Mouse (Mus musculus) brain, adult 10 weeks (tissue): ENCODE measurements around the gene Alox12b. TPM values are rescaled to one million over a fixed set of nuclear protein-coding genes. Genes with fewer than 3 reads are reported as not detected.

ENCODE experiments used
- polyA plus RNA-seq: library from polyadenylated mRNA; stranded (reverse); fragments of 350-450 nt; fragmentation: Illumina TruSeq; extraction: RNeasy Lipid Tissue Mini Kit (QIAGEN cat#74804); gene quantifications from one replicate; pipeline ENCODE4 v1.2.3, GENCODE M21; 2015; ENCODE audit warnings: low read depth, low replicate concordance

Gene Alox12b
- polyA plus RNA-seq, result 4.0 TPM

DNA sequence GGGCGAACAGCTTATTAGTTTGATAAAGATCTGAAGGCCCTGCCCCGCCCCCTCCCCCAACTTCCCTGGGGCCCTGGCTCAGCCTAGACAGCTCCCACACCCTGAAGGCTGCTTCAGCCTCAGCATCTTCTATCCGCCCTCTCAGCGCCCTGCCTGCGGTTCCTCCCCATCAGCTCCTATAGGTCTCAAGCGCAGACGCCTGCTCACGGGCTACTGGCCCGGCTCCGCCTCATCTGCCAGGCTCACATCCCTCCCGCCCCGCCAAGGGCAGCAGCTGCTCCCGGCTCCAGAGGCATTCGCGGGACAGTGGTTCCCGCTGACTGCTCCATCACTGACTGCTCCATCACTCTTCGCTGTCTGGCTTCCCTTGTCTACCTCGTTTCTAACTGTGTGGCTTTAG is at the start of gene Alox12b:
TSS of gene Alox12b (plus strand) at position 190 of the 400 bp plus-strand sequence.

DNA sequence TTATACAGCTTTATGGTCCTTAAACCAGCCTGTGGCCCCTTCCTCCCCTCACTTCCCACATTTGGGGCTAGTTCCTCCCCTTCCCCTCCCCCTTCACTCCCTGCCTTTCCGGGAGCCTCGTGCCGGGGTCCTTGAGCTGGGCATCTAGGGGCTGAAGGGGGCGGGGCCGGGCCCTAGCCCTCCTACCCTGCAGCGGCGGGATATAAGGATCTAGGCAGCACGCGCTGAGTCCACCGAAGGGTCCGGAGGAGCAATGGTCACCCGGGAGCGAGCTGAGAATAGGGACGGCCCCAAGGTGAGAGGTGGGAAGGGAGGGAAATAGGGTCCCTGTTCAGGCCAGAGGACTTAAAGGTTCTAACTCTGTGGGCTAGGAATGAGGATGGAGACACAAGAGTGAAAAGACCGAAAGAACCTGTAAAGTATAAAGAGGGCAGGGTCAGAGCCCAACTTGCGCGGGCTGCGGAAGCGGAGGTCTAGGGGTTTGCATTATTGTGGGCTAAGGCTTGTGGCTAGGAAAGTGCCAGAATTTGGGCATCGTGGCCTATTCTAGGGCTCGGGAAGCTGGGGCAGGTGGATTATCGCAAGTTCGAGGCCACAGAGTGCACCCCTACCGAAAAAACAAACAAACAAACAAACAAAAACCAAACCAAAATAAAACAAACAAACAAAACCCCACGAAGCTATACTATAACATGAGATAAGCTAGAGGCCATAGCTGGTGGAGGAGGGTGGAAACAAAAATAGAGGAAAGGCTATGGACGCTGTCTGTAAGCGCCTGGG is 36.4 kb upstream of the Alox12b start, which contains the start of gene Hes7:
TSS of gene Hes7 (plus strand) at position 184 of the 780 bp plus-strand sequence.

DNA sequence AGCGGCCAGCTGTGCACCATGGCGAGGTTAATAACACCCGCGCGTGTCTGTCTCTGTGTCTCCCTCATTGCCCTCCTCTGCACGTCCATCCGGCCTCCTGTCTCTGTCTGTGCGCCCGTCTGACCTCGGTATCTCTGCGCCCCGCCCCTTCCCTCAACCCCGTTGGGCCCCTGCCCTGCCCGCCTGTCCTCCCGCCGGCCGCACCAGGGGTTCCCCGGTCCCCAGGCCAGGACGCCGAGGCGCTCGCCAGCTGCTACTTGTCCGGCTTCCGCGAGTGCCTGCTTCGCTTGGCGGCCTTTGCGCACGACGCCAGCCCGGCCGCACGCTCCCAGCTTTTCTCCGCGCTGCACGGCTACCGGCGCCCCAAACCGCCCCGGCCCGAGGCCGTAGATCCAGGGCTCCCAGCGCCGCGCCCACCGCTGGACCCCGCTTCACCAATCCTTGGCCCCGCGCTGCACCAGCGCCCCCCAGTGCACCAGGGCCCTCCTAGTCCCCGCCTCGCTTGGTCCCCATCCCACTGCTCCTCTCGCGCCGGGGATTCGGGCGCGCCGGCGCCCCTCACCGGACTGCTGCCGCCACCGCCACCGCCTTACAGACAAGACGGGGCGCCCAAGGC is 34.3 kb upstream of the Alox12b start, which contains the start of gene 9130213A22Rik:
TSS of gene 9130213A22Rik (minus strand) at position 254 of the 616 bp plus-strand sequence.

DNA sequence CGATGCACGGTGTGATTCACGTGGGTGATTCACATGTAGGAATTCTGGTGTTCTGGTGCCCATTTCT is 31.1 kb upstream of the Alox12b start, which contains the start of gene Aloxe3:
TSS of gene Aloxe3 (plus strand) at position 45 of the 67 bp plus-strand sequence.

DNA sequence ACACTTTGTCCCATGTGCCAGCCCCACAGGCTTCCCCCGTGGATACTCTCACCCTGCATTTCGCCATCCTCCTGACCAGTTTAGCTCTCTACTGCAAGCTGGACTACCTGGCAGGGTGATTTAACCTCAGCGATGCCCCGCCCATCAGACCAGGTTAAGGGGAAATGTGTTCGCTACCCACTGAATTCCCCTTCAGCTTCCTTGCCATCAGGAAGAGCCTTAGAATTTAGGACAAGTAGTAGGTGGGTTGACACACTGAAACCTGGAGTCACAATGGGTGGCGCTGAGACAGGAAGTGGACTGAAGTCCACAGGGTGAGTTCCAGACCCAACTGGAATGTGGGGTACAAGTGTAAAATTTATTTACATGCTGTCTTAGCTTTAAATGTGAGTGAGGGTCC is 41.0 kb downstream of the Alox12b start, which contains the start of gene Alox8:
TSS of gene Alox8 (minus strand) at position 101 of the 400 bp plus-strand sequence.

Other genes starting within 250 kb of the Alox12b start
- gene Odf4, start 229.9 kb upstream of the Alox12b start, polyA plus RNA-seq, result 1.1 TPM
- gene Arhgef15, start 199.5 kb upstream of the Alox12b start, polyA plus RNA-seq, result 16.4 TPM
- gene Slc25a35, start 188.9 kb upstream of the Alox12b start, polyA plus RNA-seq, result 6.2 TPM
- gene Rangrf, start 181.8 kb upstream of the Alox12b start, polyA plus RNA-seq, result 41.5 TPM
- 11.4 TPM for gene Pfas, start 148.5 kb upstream of the Alox12b start, polyA plus RNA-seq
- gene Ctc1, start 141.1 kb upstream of the Alox12b start, polyA plus RNA-seq, result 35.5 TPM
- gene Aurkb, start 111.3 kb upstream of the Alox12b start, polyA plus RNA-seq, result 0.54 TPM
- 25.8 TPM for gene Borcs6, start 97.3 kb upstream of the Alox12b start, polyA plus RNA-seq
- 25.6 TPM for gene Tmem107, start 86.2 kb upstream of the Alox12b start, polyA plus RNA-seq
- 1,029 TPM for gene Vamp2, start 68.5 kb upstream of the Alox12b start, polyA plus RNA-seq
- gene Per1, start 61.8 kb upstream of the Alox12b start, polyA plus RNA-seq, result 47.8 TPM
- gene Hes7, start 36.6 kb upstream of the Alox12b start, polyA plus RNA-seq, result 0.58 TPM
- gene 9130213A22Rik, start 34.4 kb upstream of the Alox12b start, polyA plus RNA-seq, result 0.67 TPM
- gene Aloxe3, start 31.1 kb upstream of the Alox12b start, polyA plus RNA-seq, result 3.9 TPM
- gene Alox8, start 40.9 kb downstream of the Alox12b start, polyA plus RNA-seq, result 3.5 TPM
- 1.1 TPM for gene Gucy2e, start 80.0 kb downstream of the Alox12b start, polyA plus RNA-seq
- gene Cntrob, start 166.8 kb downstream of the Alox12b start, polyA plus RNA-seq, result 16.5 TPM
- gene Trappc1, start 167.0 kb downstream of the Alox12b start, polyA plus RNA-seq, result 92.5 TPM
- gene Kcnab3, start 169.3 kb downstream of the Alox12b start, polyA plus RNA-seq, result 83.2 TPM
- gene Rnf227, start 183.5 kb downstream of the Alox12b start, polyA plus RNA-seq, result 217 TPM
- gene Chd3, start 212.4 kb downstream of the Alox12b start, polyA plus RNA-seq, result 218 TPM
- 175 TPM for gene Naa38, start 238.5 kb downstream of the Alox12b start, polyA plus RNA-seq
- gene Cyb5d1, start 238.6 kb downstream of the Alox12b start, polyA plus RNA-seq, result 37.8 TPM
- 2.1 TPM for gene Tmem88, start 241.2 kb downstream of the Alox12b start, polyA plus RNA-seq